Mouse (Mus musculus): ENCODE measurements at regions not wholly inside any gene's neighbourhood (a gene's known extent, or its start where the extent isn't known, plus 50 kb on each side); places are given as distances from the start of the nearest gene placed in this dataset.

GRCm38 (mm10) chr12:12766510-12767304, 175.0 kb downstream of the Mycn start:
- DNase-seq (ENCODE audit: low spot score): no peak

- DNase-seq (ENCODE audit: low spot score): no peak
Measured at GRCm38 (mm10) chr12:12765490-12766058, 176.1 kb downstream of the Mycn start.

- DNase-seq (ENCODE audit: low spot score): no peak
Measured at GRCm38 (mm10) chr12:12765055-12765454, 176.7 kb downstream of the Mycn start.

GRCm38 (mm10) chr12:12764586-12764985, 177.1 kb downstream of the Mycn start:
- no peak for DNase-seq (ENCODE audit: low spot score)

GRCm38 (mm10) chr12:12756301-12756948, 185.3 kb downstream of the Mycn start:
- no peak for DNase-seq (ENCODE audit: low spot score)

- DNase-seq (ENCODE audit: low spot score): no peak
Measured at GRCm38 (mm10) chr12:12753849-12754248, 187.9 kb downstream of the Mycn start.

- no peak for DNase-seq (ENCODE audit: low spot score)
Measured at GRCm38 (mm10) chr12:12751670-12752426, 189.9 kb downstream of the Mycn start.

- DNase-seq (ENCODE audit: low spot score): no peak
Measured at GRCm38 (mm10) chr12:12749690-12750089, 192.0 kb downstream of the Mycn start.

- DNase-seq (ENCODE audit: low spot score): no peak
Measured at GRCm38 (mm10) chr12:12746852-12747454, 194.8 kb downstream of the Mycn start.

- no peak for DNase-seq (ENCODE audit: low spot score)
Measured at GRCm38 (mm10) chr12:12744492-12744891, 197.2 kb downstream of the Mycn start.

GRCm38 (mm10) chr12:12738631-12739331, 202.9 kb downstream of the Mycn start:
- no peak for DNase-seq (ENCODE audit: low spot score)

GRCm38 (mm10) chr12:12725797-12726196, 215.9 kb downstream of the Mycn start:
- no peak for DNase-seq (ENCODE audit: low spot score)

- DNase-seq (ENCODE audit: low spot score): no peak
Measured at GRCm38 (mm10) chr12:12725075-12725474, 216.6 kb downstream of the Mycn start.

- DNase-seq (ENCODE audit: low spot score): no peak
Measured at GRCm38 (mm10) chr12:12723724-12724487, 217.8 kb downstream of the Mycn start.

GRCm38 (mm10) chr12:12722982-12723661, 218.6 kb downstream of the Mycn start:
- no peak for DNase-seq (ENCODE audit: low spot score)

GRCm38 (mm10) chr12:12716691-12717090, 225.0 kb downstream of the Mycn start:
- DNase-seq (ENCODE audit: low spot score): no peak

GRCm38 (mm10) chr12:12715956-12716669, 225.6 kb downstream of the Mycn start:
- DNase-seq (ENCODE audit: low spot score): no peak

GRCm38 (mm10) chr12:12715528-12715927, 226.2 kb downstream of the Mycn start:
- no peak for DNase-seq (ENCODE audit: low spot score)

GRCm38 (mm10) chr12:12710184-12710609, 231.5 kb downstream of the Mycn start:
- DNase-seq (ENCODE audit: low spot score): no peak

Data from gastrocnemius, adult 18-20 months (tissue).